Mouse (Mus musculus) thymus, adult 18-20 months (tissue): Measurements from ENCODE around the gene Fignl1.

Experiments used
- DNase-seq, 2 experiments: peaks; one replicate each; pipeline ENCODE4 v3.0.0; 2022; ENCODE audit warnings: mixed read lengths in 2 of 2

Fignl1 gene

DNA sequence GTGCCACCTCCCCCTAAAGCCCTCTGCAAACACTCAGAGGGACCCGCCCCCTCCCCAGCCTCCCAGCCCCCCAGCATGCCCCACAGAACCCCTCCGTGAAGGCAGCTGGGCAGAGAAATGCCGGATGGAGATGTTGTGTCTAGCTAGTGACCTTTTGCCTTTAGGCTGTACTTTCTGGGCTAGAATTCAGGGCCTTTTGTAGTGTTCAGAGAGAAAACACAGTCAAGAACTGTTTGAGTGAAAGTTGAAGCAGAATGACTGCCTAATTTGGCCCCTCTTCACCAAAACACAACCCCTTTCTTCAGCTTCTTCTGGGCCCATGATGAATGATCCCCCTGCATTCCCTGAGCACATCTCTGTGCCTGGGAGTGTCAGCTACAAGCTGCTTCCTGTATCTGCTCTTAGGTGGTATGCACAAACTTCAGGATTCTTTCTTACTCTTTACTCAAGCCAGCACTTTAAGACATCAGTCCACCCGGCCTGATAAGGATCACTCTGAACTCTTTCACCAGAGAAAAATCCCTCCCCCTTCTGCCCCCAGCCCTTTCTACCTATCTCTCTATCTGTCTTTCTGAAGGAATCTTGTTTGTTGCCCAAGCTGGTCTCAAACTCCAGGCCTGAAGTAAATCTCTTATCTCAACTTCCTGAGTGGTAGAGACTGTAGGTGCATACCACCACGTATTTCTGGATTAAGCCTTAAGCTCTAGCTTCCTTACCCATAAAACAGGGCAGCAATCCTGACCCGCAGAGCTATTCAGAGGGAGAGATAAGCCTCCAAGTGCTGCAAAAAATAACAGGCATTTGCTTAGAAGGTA lies 23.4 kb upstream of the Fignl1 start:
- DNase-seq: no peak

DNA sequence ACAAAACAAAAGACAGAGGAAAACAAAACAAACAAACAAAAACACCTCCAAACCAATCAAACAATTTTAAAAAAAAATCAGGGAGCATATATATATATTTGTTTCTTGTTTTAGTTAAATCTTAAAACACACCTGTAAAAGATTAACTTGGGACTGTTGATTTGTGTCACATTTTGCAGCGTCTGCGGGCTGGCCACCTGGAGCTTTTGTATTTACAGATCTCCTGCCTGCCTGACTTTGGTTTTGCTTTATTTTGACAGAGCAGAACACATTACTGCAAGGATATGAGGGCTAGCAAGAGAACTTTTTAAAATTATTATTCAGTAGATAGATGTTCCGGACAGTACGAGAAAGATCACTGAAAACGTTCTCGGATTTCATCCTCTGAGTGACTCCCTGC lies 22.8 kb upstream of the Fignl1 start:
- DNase-seq: no peak

DNA sequence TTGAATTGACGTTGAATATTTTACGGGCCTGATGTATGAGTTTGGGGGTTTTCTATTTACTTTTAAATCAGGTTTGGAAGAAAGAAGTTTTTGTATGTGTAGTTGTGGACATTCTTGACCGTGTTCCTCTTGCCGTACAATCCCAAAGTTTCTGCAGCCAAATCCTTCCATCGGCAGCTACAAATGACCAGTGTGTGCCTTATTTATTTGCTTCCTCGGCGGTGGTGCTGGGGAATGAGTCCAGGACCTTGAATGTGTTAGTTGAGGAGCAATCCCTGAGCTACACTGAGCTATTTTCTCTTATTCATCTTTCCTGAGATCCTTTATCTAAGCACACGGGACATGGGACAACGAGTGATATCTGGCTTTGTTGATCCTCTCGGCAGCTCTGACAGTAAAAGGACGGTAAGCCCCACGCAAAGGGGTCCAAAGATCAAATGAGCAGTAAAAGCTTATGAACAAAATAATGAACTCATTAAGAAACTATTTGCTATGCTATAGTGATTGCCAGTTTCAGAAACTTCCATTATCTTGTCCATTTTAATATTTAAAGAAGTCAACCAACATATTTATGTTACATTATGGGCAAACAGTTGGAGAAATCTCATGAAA lies 22.2 kb upstream of the Fignl1 start:
- no peak for DNase-seq

DNA sequence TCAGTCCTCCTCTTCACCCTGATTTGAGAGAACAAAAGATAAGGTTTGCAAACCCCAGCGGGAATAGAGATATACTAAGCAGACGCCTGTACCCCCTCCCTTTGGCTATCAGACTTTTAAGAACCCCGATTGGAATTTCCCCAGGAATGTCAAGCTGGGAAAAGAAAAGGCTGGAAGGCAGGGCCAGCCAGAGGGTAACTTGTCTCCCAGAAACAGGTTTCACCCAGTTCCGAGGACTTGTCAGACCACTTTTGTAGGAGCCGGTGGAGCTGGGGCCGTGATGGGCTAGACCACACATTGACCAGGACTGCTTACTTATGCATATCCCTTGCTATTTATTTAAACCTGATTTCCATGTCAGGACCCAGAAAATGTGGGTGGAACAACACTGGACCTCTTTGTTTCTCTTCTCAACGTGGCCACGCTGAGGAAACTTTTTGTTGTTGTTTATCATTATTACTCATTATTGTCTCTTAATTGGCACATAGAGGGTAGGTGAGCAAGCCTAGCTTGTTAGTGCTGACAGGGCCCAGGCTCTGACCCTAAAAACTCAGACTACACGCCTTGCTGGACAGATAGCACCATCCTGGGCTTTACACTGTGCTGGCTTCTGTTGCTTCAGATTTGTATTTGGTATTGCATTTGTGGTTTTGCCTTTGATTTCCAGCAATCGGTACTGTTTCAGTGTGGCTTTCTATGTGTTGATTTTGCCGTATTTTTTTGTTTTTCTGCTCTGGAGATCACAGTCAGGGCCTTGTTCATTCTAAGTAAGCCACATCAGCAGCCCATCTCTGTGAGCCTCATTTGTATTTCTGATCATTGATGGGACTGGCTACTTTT lies 20.6 kb upstream of the Fignl1 start:
- no peak for DNase-seq

DNA sequence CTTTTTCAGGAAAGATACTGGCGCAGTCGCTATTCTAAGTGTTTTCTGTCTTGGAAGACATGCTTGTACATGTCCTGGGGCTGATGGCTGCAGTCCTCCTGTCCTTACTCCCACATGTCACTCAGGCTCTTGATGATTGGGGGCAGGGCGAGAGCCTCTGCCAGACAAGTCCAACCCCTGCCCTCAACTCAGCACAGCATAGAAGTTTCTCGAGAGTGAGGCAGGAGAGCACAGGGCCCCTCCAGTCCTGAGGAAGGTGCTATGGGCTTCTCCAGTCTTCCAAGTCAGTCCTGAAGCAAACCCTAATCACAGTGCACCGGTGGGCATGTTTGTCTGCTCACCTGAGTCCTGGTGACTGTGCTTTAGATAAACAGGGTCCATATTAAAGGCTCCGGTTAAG lies 20.0 kb upstream of the Fignl1 start:
- DNase-seq: no peak

DNA sequence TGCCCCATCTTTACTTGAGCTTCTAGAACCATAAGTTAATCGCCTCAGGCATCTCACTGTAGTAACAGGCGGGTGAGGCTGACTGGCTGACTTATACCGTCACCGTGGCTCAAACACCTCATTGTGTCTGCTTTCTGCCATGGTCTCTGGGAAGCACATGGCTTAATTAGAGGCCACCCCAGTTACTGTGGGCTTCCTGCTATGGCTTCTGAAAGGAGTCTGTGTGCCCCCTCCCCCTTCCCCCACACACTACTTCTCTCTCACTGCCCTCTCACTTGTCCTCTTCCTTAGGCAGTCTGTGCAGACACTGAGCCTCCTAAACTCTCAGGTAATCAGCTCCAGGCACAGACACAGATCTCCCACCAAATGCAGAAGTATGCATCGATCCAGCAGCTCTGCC lies 19.5 kb upstream of the Fignl1 start:
- no peak for DNase-seq

DNA sequence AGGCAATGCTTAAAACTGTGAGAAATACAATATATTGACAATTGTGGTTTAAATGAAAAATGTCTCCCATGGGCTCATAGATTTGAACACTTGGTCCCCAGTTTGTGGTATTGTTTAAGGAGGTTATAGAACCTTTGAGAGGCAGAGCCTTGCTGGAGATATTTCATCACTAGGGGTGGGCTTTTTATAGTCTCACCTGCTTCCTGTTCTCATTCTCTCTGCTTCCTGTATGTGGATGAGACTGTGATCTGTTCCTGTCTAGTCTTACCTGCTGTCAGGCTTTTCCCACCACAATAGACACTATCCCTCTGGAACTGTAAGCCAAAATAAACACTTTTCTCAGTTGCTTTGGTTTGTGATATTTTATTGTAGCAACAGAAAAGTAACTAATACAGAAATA lies 17.7 kb upstream of the Fignl1 start:
- no peak for DNase-seq

DNA sequence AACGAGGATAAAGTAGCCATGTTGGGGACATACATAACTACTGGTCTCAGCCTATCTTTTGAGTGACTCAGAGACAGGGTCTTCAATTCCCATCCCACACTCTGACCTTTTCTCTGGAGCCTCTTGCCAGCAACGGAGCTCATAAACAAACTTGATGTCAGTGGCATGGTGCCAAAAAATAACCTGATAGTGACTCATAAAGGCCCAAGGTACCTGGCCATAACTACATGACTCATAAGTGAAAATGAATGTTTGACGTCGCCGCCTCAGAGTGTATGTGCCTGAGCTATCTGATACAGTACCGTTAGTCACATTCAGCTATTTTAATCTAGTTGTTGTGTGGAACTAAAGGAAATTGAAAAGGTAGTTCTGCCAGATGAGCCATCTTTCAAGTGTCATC lies 16.9 kb upstream of the Fignl1 start:
- DNase-seq: no peak

DNA sequence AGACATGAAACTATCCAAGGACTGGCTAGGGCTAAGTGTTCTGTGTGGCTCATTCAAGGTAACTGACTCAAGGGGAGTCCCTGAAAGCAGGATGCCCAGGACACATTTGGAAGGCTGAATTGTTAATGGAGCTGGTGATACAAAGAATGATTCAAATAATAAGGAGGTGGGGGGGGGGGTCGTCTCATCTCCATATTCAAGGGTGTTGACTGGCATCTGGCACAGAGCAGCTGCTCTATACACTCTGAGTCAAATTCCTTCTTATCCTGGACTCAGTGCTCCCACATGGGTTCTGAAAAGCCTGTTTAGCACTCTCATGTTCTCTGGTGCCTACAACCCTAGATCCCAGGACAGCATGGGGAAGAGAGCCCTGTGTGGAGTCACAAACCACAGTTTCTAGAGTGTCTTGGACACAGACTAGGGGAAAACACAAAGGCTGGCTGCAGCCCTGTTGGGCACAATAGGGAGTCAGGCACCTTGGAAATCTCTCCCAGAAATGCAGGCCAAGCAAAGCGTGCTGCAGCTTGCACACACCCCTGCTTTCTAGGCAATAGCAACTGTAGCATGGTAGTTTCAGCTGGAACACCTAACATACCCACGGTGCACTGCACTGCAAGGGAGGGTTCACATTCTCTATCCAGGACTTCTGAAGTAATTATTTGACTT lies 16.3 kb upstream of the Fignl1 start:
- no peak for DNase-seq

DNA sequence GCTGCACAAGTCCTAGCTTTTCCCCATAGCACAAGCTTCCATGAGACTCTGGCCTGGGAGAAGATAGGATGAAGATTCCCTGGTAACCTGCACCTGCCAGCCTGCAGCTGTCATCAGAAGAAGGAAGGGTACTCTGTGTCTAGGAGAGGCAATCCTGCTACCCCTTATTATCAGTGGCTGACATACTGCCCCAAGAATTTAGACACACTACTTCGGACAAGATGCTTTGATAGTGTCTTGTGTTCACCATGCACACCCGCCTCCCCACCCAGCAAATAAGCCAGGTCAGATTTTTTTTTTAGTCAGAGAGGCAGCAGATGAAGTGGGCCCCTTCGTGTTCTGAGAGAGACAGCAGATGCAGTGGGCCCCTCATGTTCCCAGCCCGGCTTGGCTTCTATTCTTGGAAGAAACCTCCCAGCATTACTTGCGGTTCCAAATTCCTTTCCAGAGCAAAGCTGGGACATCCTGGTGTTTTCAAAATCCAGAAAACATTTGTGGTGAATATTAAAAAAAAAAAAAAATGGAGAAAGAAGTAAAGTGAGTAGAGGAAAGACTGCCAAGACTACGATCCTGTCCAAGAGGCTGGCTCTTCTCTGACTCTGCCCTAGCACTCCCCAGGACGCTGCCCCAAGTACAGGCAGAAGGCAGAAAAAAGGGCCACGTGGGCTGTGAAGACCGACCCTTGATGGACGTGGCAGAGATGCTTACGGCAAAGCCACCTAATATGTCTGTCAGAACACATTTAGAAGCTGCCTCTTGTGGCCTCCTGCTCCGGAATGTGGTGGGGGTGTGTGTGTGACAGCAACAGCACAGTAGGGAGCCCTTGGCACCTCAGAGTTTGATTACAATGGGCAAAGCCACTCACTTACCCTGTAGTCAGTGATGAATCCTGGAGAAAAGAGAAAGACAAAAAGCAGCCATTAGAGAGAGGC lies 15.5 kb upstream of the Fignl1 start:
- DNase-seq: no peak

DNA sequence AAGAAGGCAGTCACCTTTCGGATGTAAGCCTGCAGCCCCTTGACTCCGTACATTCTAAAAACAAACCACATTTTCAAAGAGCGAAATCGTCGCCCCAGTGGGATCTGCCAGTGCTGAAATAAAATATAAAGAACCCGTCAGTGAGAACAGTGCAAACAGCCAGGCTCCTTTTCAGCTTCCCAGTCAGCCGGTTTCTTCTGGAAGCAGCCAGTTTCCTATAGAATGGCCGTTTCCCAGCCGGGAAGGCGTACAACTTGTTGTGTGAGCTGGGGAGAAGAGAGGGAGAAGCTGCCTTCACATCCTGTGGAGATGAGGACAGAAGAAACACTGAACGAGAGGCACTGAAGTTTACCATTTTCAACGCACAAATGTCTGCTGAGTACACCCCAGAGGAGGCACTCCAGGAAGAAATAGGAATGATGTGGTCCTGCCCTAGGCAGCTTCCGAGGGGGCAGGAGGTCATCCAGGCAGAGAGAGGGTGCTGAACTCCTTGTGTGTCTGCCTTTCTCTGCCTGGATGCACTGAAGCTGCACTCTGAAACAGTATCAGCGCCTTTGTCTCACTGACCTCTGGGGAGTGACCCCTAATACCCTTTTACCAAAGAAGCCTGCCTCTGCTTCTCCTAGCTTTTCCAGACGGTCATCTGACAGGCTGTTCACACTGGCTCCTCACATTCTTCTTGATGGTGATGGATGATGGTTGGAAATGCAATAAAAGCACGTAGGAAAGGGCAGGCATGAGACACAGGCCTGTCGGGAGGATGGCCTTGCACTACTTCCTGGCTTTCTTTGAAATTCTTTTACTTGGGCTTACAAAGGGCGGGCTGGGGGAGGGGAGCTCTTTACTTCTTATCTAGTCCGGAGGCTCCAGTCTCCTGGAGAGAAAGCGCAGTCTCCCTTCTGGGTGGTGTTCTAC lies 13.7 kb upstream of the Fignl1 start:
- DNase-seq: no peak

DNA sequence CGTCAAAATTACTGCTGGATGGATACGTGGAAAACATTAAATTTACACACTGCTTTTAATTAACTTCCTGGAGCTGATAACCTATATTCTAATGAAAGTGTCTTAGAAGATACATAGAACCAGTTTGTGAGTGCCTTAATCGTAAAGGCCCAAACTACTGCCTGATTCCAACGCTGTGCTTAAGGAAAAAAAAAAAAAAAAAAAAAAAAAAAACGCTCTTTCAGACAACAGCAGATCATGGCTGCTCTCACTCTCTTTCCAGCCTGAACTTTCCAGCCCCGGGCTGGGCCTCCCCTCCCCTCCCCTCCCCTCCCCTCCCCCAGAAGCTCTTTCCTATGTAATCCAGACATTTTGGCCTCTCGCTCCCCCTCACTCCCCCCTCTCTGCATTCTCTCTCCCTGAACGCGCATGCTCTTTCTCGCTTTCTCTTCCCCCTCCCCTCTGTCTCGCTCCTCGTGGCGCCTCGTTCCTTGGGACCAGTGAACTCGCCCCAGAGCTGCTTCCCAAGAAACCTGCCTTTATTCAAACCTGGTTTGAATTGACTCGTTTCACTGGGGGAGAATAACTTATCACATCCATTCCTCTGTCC lies 12.7 kb upstream of the Fignl1 start:
- DNase-seq: no peak

DNA sequence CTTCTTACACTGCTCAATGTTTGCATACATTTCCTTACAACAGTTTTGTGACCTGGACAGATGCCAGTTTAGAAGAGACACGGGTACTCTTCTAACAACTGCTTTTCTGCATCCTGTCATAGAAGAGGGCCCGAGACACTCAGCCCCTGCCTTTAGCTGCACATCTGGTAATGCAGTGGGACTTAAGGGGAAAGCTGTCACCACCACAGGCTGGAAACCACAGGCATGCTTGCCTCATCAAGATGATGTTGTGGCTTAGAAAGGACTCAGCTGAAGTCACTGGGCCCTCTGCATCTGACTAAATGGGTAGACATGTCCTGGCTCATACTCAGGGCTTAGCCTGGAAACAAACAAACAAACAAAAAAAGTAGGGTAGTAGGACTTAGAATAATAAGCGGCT lies 12.0 kb upstream of the Fignl1 start:
- DNase-seq: no peak

DNA sequence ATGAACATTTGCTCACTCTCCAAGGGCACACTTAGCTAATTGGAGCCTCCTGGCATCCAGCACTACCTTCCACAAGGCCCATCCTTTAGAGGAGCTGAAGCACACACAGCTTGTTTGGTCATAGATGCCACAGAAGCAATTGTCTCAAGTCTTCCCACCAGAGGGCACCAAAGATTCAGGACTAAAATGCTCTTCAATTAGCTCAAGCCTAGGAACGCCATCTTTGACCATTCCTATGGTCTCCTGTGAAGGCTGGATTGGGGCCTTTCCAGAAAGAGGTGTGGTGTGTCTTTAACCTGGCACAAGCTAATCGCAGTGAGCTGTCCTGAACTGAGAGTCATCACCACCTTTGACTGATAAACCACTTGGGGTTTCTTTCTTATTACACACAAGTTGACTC lies 11.5 kb upstream of the Fignl1 start:
- DNase-seq: peak in 1 of 2 experiments; percentile 43

DNA sequence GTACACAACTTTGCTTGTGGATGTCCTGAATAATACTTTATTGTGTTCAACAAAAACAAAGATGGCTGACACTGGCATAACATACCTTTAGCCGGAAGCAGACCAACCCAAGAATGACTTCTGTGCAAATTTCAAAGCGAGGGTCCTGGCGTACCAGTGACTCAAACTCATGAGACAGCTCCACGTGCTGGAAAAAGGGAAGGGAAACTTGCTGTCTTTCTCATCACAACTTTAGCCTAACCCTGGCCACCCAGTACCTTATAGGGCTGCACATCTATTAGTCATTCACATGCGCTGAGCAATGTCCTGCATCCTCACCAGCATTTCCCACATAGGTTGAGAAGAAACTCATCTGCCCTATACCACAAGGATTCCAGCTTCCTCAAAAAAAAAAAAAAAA lies 10.4 kb upstream of the Fignl1 start:
- no peak for DNase-seq

DNA sequence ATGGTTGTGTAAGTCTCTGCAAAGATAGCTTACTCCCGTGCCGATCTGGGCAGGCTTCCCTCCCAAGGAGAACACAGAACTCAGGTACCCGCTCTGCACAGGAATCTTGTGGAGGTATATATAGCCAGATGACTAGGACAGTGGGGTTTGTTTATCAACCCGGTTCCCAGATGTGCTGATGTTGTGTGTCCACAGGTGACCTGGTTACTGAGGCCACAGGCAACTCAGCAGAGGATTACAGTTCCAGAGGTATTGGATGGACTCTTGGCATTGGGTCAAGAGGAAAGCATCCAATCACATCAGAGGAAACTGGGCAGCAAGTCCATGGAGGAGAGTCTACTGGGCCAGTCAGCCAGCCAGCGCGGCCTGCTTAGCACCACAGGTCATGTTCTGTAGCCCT lies 10.0 kb upstream of the Fignl1 start:
- DNase-seq: no peak

DNA sequence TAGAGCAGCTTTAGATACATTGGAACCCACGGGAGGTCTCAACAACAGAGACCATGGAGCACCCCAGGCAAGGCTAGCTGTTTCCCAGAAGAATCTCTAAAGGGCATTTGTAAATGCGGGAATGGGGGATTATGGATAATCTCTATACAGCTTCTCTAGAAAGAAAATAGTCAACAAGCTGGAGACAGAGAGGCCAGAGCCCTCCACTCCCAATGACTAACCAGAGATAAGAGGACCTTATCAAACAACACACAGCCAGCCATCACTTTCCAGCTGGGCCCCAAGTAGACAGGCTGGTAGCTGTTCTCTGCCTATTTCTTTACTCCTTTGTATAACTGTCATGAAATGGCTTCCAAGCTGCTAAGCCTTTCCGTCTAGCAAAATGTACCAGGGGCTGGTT lies 7.0 kb upstream of the Fignl1 start:
- no peak for DNase-seq

DNA sequence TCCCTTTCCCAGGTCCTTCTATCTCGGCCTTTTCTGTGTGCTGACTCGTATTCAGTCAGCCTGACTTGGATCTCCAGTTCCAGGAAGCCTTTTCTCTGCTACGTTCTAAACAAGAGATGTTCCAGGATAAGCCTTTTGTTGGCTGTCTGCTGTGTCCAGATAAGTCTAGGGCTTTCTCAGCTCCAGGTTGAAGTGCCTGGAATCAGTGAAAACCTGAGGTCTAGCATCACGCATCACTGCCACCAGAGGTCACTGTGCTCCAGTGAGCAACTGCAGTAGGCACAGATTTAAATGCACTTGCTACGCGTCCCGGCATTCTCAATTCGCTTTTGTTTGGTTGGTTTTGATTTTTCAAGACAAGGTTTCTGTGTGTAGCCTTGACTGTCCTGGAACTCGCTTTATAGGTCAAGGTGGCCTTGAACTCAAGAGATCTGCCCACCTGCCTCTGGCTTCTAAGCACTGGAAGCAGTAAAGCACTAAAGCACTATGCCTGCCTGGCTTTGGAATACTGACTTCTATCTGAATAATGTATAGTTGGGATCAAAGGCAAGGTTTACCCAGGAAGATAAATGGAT lies 3.2 kb upstream of the Fignl1 start:
- peak; percentile 22 to 39 for DNase-seq

DNA sequence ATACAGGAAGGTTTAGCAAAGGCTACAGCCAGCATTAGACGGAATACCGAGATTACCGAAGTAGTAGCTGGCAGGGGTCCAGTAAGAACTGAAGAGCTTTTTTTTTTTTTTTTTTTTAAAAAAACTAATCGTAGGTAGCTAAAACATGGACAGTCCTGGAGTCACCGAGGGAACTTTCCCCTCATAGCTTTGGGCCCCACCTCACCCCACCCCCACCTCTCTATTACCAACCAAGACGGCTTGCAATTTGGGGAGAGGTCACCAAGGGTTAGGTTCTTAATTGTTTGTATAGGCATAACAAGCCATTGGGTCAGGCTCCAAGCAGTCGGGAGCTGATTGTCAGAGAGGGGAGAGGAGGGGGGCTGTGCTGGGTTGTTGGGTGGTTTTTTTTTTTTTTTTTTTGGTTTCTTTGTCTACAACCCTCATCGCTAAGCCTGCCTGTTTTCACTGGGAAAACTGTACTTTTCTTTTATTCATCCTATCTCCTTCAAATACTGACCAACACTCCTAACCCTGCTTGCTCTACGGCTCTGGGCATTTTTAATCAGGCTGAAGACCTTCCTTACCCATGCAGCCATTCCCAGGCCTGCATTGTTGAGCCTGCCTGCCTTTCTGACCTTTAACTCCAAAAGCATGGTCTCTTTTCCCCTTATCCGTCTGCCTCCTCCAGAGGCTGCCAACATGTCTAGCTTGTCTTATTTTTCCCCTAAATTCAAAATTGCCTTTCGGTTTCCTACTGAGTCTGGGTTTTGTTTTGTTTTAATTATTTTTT lies 828 bp upstream of the Fignl1 start:
- DNase-seq: no peak
